Mouse (Mus musculus) kidney, embryonic 15.5 days (tissue): ENCODE results near the gene Wdr70. TPM values are rescaled to one million over a fixed set of nuclear protein-coding genes. Genes with fewer than 3 reads are reported as not detected.
"Not testable (repeated sequence)": the region's sequence is repeated elsewhere in the genome, so short reads cannot be mapped to it uniquely, and the experiment has no call there.

Experiments used
- ATAC-seq: fragments of 200-750 bp; cut with Nextera tagmentation; replicated peaks from 2 replicates; pipeline ENCODE4 v1.8.0; 2017; ENCODE audit warnings: moderate TSS enrichment; ENCODE audit not compliant: low FRiP score
- H3K27ac ChIP-seq: fragments of 300-500 bp; sonication (generic); 2 replicates; pipeline ENCODE4 v1.5.1; 2015; ENCODE audit warnings: mild to moderate bottlenecking, inconsistent platforms
- H3K27me3 ChIP-seq: fragments of 300-500 bp; sonication (generic); 2 replicates; pipeline ENCODE4 v1.6.1; 2015; ENCODE audit warnings: inconsistent platforms
- H3K36me3 ChIP-seq: fragments of 300-500 bp; sonication (generic); 2 replicates; pipeline ENCODE4 v1.6.1; 2015; ENCODE audit warnings: inconsistent platforms
- H3K4me1 ChIP-seq: fragments of 300-500 bp; sonication (generic); 2 replicates; pipeline ENCODE4 v1.6.1; 2015; ENCODE audit warnings: inconsistent platforms
- H3K4me2 ChIP-seq: fragments of 300-500 bp; sonication (generic); 2 replicates; pipeline ENCODE4 v1.6.1; 2015; ENCODE audit warnings: moderate library complexity, mild to moderate bottlenecking, inconsistent platforms
- H3K4me3 ChIP-seq: fragments of 300-500 bp; sonication (generic); replicated peaks from 2 replicates; pipeline ENCODE4 v1.5.1; 2015; ENCODE audit warnings: mild to moderate bottlenecking, inconsistent platforms
- H3K9ac ChIP-seq: fragments of 300-500 bp; sonication (generic); 2 replicates; pipeline ENCODE4 v1.6.1; 2015; ENCODE audit warnings: mild to moderate bottlenecking, inconsistent platforms
- H3K9me3 ChIP-seq: fragments of 300-500 bp; sonication (generic); replicated peaks from 2 replicates; pipeline ENCODE4 v1.6.1; 2016; ENCODE audit warnings: inconsistent platforms
- WGBS: fragments of 180-500 bp; shearing (Covaris S2); methylation state at CpG from one replicate; pipeline ENCODE4 v1.1.7; 2015; ENCODE audit warnings: mixed read lengths; 5-methylcytosine and 5-hydroxymethylcytosine counted together
- polyA plus RNA-seq: library from polyadenylated mRNA; unstranded; fragments of >200 nt; fragmentation: Nextera tagmentation; extraction: Ambion mirVana; gene quantifications from 2 replicates; pipeline ENCODE4 v1.2.1, GENCODE M21; 2015

The Wdr70 gene
- polyA plus RNA-seq, result 58.7 and 59.4 TPM in 2 replicates

DNA sequence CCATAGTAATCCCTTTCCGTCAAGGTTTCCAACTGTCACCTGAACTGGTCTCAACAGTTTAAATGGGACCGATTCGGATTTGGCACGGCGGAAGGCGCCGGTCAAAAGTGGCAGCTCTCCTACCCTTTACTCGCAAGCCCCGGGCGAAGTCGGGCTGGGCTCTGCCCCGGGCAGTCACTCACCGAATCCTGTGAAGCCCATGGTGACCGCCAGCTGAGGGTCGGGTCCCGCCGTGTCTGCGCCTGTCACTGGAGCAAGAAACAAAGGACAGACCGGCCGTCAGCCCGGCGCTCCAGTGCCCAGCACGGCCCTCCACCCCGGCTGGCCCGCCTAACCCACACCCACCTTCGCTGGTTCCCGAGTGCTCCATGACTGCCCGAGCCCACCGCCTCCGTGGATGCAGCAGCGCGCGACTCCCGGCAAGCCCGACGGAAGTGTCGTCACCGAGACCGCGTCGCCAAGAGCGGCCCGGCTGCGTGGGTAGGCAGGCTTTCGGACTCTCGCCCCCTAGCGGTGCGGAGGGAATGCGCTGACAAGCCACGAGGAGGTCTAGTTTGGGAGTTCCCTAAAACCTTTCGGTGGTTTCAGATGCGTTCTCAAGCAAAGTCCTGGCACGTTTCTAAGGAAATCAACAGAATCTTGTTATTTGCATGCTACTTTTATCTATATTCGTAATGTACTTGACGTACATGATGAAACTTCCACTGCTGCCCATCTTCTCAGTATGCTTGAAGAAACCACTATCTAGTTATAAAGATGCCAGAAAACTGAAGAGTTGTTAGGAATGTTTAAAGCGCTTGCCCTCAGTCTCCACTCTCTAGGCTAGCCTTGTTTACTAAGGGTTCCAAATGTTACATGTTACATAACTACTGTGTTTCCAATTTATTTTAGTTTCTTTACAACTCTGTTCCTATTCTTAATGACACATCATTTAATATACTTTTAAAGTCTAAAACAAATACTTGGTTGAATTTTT is at the start of gene Wdr70:
Wdr70 (minus strand) TSS at position 436 of the 976 bp plus-strand sequence.
- peak; percentile 95 for ATAC-seq
- Histone ChIP-seq H3K4me3 (peak within 1 kb of the TSS; percentile 91), H3K9me3 (no peaks in the 10 kb centered on the region), H3K4me1 (peaks cover 4% of the 10 kb centered on the region), H3K36me3 (peaks cover 27% of the 10 kb centered on the region), H3K4me2 (peak within 1 kb of the TSS; percentile 62), H3K9ac (peak within 1 kb of the TSS; percentile 84), H3K27me3 (no peaks in the 10 kb centered on the region), H3K27ac (peak within 1 kb of the TSS; percentile 41; the same call in 1 of the 2 replicates)
- WGBS, result 2% methylated on average over 56 of the region's 56 CpGs

DNA sequence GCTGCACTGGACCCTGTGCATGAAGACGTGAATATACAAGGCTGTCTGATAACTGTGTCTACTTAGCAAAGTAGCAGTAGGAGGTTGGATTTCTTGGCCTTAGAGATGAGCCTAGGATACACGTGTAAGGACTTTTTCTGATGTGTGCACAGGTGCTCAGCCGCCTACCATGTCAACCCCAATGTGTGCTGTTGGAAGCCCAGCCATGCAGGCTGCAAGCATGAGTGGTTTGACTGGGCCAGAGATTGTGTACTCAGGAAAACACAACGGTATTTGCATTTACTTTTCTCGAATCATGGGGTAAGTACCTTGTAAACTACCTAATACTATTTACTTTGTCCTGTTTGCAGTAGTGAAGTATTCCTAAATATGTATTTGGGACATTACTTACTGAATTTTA is 36.6 kb upstream of the Wdr70 start:
- no peak for ATAC-seq
- Histone ChIP-seq H3K4me1 (no peaks in the 10 kb centered on the region), H3K27me3 (no peaks in the 10 kb centered on the region), H3K9me3 (no peaks in the 10 kb centered on the region), H3K4me2 (no peak overlapping the region), H3K9ac (no peak overlapping the region), H3K4me3 (no peak overlapping the region), H3K36me3 (peaks cover 98% of the 10 kb centered on the region), H3K27ac (no peak overlapping the region)
- 92% methylated on average over 5 of the region's 5 CpGs for WGBS

GRCm38 (mm10) chr15:8131761-8132160 is 32.8 kb upstream of the Wdr70 start:
- no peaks in the 10 kb centered on the region for H3K4me1 ChIP-seq
- H3K9ac ChIP-seq, result no peak overlapping the region

DNA sequence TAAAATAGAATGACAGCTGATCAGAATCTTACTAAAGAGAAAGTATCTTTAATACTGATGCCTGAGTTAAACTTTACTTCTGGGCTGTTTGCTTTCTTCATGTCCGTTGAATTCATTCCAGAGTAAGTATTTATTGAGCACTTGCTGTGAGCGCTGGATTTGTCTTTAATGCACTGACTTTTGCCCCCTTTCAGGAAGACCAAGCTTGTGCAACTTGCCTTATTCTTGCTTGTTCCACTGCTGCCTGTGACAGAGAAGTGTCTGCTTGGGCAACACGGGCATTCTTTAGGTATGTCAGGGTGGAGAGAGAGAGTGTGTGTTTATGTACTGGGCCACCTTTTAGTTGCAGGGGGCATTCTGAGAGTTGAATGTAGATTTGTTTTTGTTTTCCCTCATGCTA is 32.3 kb upstream of the Wdr70 start:
- H3K36me3 ChIP-seq, result peaks cover 97% of the 10 kb centered on the region
- H3K4me1 ChIP-seq, result no peaks in the 10 kb centered on the region
- 96% methylated on average over 3 of the region's 3 CpGs for WGBS
- no peaks in the 10 kb centered on the region for H3K9me3 ChIP-seq
- H3K9ac ChIP-seq, result no peak overlapping the region
- H3K4me3 ChIP-seq, result no peak overlapping the region
- no peak overlapping the region for H3K27ac ChIP-seq
- ATAC-seq, result no peak
- no peaks in the 10 kb centered on the region for H3K27me3 ChIP-seq
- no peak overlapping the region for H3K4me2 ChIP-seq

More at GRCm38 (mm10) chr15:8131761-8132160, 32.8 kb upstream of the Wdr70 start:
- H3K36me3 ChIP-seq, result peaks cover 97% of the 10 kb centered on the region
- no peaks in the 10 kb centered on the region for H3K9me3 ChIP-seq
- H3K4me2 ChIP-seq, result no peak overlapping the region
- no peak overlapping the region for H3K4me3 ChIP-seq
- no peak overlapping the region for H3K27ac ChIP-seq
- ATAC-seq, result no peak
- H3K27me3 ChIP-seq, result no peaks in the 10 kb centered on the region

- no peak for ATAC-seq
- H3K9me3 ChIP-seq, result no peaks in the 10 kb centered on the region
- H3K36me3 ChIP-seq, result peaks cover 88% of the 10 kb centered on the region
- no peak overlapping the region for H3K27ac ChIP-seq
- no peak overlapping the region for H3K4me2 ChIP-seq
- H3K4me3 ChIP-seq, result no peak overlapping the region
- H3K27me3 ChIP-seq, result no peaks in the 10 kb centered on the region
- WGBS, result 68% methylated on average over 1 of the region's 1 CpGs
- no peaks in the 10 kb centered on the region for H3K4me1 ChIP-seq
- no peak overlapping the region for H3K9ac ChIP-seq
Measured at GRCm38 (mm10) chr15:8129281-8129680, 30.3 kb upstream of the Wdr70 start.

GRCm38 (mm10) chr15:8109782-8110181 is 10.8 kb upstream of the Wdr70 start:
- no peak for ATAC-seq
- Histone ChIP-seq H3K4me3 (peak overlapping the region; percentile 79), H3K4me1 (peaks cover 12% of the 10 kb centered on the region), H3K9me3 (no peaks in the 10 kb centered on the region), H3K27me3 (no peaks in the 10 kb centered on the region), H3K27ac (peak overlapping the region; percentile 74; the same call in 1 of the 2 replicates), H3K36me3 (peaks cover 32% of the 10 kb centered on the region), H3K4me2 (peak overlapping the region; percentile 72), H3K9ac (peak overlapping the region; percentile 84)
- WGBS, result 2% methylated on average over 8 of the region's 8 CpGs

DNA sequence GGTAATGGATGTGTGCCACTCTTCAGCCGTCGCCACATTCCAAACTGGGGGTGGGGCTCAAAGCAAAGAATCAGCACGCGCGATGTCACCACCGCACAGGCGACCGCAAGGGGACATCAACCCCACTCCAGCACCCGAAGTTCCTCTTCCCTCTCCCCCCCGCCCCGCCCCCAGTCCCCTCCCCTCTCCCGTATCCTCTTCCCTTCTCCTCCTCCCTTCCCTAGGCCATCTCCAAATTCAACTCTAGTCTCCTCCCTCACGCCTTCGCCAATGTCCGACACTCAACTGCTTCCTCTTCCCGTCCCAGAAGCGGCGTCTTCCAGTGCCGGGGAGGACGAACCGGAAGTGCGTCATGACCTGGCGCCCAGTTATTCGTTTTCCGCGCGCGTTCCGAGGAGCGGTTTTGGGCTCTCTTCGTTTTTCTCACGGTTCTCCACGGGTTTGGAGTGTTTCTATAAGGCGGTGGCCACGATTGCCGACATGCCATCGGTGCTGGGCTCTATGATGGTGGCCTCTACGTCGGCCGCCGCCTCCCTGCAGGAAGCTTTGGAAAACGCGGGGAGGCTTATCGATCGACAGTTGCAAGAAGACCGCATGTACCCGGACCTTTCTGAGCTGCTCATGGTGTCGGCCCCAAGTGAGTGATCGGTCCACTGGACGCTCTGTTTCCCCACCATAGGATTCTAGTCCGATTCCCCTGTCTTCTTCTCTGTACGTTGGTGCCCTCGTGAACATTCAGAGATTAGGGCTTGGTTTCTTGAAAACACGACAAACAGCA is 10.1 kb upstream of the Wdr70 start, which contains the start of gene Nup155:
Nup155 (plus strand) TSS at position 308 of the 778 bp plus-strand sequence.
- Histone ChIP-seq H3K36me3 (peaks cover 28% of the 10 kb centered on the region), H3K27me3 (no peaks in the 10 kb centered on the region), H3K9me3 (no peaks in the 10 kb centered on the region), H3K9ac (peak within 1 kb of the TSS; percentile 84), H3K4me2 (peak within 1 kb of the TSS; percentile 72), H3K27ac (peak within 1 kb of the TSS; percentile 74), H3K4me3 (peak within 1 kb of the TSS; percentile 79), H3K4me1 (peaks cover 12% of the 10 kb centered on the region)
- WGBS, result under 1% methylated on average over 52 of the region's 54 CpGs
- peak; percentile 98 for ATAC-seq

GRCm38 (mm10) chr15:8108360-8108965 is 9.5 kb upstream of the Wdr70 start:
- peak overlapping the region; percentile 79 for H3K4me3 ChIP-seq
- ATAC-seq, result peak; percentile 23; the same call in 1 of the 2 replicates
- peak overlapping the region; percentile 72 for H3K4me2 ChIP-seq
- H3K27ac ChIP-seq, result peak overlapping the region; percentile 74
- H3K9ac ChIP-seq, result peak overlapping the region; percentile 58; the same call in 1 of the 2 replicates
- H3K4me1 ChIP-seq, result peaks cover 12% of the 10 kb centered on the region
- peaks cover 21% of the 10 kb centered on the region for H3K36me3 ChIP-seq
- 62% methylated on average over 19 of the region's 19 CpGs for WGBS
- no peaks in the 10 kb centered on the region for H3K9me3 ChIP-seq
- H3K27me3 ChIP-seq, result no peaks in the 10 kb centered on the region

GRCm38 (mm10) chr15:8101975-8102542 is 3.0 kb upstream of the Wdr70 start:
- not testable (repeated sequence) for H3K9ac ChIP-seq, H3K4me2 ChIP-seq, ATAC-seq, H3K27ac ChIP-seq, H3K4me3 ChIP-seq, H3K27me3 ChIP-seq, H3K36me3 ChIP-seq, H3K9me3 ChIP-seq, H3K4me1 ChIP-seq
- WGBS, result 93% methylated on average over 15 of the region's 15 CpGs

DNA sequence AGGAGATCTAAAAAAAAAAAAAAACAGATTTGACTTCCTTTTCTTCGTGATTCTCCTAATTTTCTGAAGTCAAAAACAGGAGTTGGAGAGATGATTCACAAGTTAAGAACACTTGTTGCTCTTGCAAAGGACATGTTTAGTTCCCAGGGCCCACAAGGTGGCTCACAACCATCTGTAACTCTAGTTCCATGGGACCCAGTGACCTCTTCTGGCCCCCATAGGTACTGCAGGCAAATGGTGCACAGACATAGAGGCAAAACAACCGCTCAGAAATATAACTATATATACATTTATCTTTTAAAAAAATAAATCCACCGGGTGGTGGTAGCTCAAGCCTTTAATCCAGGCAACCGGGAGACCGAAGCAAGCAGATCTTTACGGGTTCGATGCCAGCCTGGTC is 1.2 kb downstream of the Wdr70 start:
- no peaks in the 10 kb centered on the region for H3K9me3 ChIP-seq
- peaks cover 37% of the 10 kb centered on the region for H3K36me3 ChIP-seq
- H3K4me3 ChIP-seq, result peak overlapping the region; percentile 29
- peak overlapping the region; percentile 62 for H3K4me2 ChIP-seq
- 27% methylated on average over 7 of the region's 7 CpGs for WGBS
- no peak for ATAC-seq
- no peak overlapping the region for H3K27ac ChIP-seq
- no peak overlapping the region for H3K9ac ChIP-seq
- peaks cover 4% of the 10 kb centered on the region for H3K4me1 ChIP-seq
- no peaks in the 10 kb centered on the region for H3K27me3 ChIP-seq

GRCm38 (mm10) chr15:8092668-8093067 is 6.3 kb downstream of the Wdr70 start:
- not testable (repeated sequence) for H3K4me2 ChIP-seq, H3K9ac ChIP-seq, ATAC-seq, H3K4me3 ChIP-seq, H3K4me1 ChIP-seq, H3K27ac ChIP-seq, H3K27me3 ChIP-seq, H3K9me3 ChIP-seq
- peaks cover 66% of the 10 kb centered on the region for H3K36me3 ChIP-seq
- 70% methylated on average over 1 of the region's 1 CpGs for WGBS
